Mouse (Mus musculus) kidney, postnatal 25 days (tissue): ENCODE measurements around the gene Plod2.

Source experiments
- DNase-seq, 2 experiments: peaks; one replicate each; pipeline ENCODE4 v3.0.0; 2021; ENCODE audit warnings: mixed read lengths in 2 of 2

Gene Plod2

DNA sequence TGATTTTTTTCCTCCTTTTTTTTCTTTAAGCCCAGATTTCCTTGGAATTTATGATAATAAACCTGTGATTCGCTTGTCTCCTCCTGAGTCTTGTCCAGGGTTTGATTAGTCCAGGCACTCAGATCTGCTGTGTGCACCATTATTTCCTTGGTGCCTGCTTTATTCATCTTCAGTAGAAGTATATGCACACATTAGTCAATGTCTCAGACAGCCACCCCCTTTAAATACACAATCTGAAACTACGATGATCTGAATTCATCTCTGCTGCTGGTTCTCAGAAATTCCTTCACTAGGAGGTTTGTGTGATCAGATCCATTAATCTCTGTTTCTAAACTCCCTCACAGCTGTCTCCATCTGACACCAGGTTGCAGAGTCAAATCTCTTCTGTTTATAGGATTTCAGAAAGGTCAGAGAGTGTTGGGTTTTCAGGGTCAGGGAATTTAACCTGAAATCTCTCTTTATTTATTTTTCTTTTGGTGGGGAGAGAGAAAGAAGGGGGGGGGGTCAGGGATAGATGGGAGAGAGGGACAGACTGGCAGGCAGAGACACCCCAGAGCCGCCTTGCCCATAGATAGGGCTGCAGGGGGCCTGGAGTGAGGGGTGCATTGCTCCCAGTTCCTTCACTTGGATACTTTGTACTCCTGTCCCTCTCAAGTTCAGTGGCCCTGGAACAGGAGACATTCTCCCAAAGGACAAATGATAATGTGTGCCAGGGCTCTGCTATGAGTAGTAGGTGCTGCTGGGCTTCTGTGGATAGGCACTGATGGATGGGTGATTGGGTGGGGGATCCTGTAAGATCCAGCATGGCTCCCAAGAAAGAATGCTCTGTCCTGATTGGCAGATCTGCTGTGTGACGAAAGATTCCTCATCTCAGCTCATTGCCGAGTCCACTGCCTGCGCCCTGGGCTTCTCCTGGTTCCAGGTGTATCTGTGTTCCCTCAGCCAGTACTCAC lies 13.3 kb downstream of the Plod2 start:
- no peak for DNase-seq

DNA sequence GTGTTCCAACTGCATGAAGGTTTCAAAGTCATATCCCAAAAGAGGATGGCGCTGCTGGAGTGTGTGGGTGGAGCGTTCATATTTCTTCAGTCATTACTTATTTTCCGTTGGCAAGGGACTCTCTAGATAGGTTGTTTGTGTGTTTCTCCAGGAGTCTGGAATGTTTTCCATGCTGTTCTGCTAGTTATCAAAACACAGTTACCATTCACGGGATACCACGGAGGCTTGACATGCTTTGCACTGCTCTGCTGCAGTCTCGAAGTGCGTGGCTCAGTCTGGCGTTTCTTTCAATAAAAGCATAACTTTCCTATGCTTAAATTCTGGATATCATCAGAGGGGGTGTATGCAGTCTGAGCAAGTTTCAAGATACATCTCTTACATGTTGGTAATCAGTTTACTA lies 17.7 kb downstream of the Plod2 start:
- no peak for DNase-seq

DNA sequence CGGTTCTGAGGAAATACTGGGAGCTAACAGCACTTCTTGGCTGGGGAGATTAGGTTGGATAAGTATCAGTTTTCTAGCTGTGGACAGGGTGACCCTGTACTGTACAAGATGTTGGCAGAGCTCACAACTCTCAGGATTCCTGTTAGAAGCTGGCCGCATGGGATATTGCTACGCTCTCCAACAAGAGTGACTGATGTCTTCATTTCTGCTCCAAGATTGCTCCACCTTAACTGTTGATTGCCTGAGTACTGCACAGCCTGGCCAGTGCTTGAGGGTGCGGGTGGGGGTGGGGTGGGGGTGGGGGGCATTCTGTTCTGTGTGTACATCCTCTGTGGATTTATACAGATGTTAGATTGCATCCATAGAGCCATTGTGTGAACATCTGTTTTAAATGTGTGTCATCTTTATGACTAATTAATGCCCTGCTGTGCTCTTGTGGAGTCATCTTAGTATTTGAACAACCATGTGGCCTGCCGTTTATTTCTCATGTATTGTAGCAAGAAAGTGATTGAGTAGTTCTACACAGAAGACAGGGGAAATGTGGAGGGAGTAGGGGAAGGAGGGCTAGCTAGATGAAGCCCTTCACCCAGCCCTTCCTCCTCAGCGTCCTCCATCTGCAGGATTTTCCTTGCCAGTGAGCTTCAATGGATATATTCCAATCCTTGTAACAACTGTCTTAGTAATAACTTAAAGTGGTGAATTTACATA lies 19.0 kb downstream of the Plod2 start:
- DNase-seq, result no peak

DNA sequence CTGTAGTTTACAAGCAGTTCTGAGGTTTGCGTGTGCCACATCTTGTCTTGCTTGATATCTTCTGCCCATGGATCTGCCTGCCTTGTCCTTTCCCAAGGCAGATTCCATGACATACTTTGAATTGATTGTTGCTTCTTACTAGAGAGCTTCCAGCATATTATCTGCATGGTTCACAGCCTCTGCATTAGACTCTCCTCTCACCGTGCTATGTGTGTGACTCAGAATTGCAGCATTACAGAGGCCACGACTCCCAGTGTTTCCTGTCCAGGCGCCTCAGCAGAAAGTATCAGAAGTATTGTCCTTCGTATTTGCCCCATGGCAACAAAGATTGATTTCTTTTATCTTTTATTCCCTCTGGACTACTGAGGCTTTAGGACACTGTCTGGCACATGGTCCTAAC lies 20.4 kb downstream of the Plod2 start:
- DNase-seq, result no peak

DNA sequence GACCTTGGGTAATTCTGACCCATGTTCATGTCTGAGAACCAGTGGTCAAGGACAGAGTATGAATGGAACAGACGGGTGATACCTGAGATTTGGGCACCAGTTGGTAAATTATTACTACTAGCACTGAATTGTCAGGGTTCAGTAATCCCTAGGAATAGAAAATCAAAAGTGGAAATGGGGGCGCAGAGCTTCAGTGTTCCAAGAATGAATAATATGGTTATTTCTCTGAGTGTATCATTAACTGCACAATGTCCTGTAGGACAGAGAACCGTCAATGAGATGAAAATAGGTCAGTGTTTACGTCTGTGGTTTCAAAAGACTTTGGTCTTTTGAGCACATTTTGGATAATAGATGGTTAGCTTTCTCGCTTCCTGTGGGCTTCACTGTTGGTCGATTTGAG lies 21.3 kb downstream of the Plod2 start:
- DNase-seq, result no peak

DNA sequence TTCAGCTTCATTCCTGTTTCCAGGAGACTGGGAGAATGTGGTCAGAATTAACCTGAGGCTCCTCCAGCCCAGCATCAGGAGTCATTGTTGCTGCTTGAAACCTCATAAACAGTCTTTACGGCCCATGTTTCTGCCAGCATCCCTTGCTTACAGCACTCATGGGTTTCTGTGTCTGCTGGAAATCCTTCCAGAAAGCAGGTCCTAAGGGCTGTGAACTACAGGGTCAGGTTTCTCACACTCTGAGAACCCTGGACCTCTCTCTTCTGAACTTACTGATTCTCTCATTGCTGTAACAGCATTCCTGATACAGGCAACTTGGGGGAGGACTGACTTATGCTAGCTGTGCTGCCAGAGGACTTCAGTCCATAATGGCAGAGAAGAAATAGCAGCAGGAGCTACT lies 22.4 kb downstream of the Plod2 start:
- DNase-seq, result no peak

DNA sequence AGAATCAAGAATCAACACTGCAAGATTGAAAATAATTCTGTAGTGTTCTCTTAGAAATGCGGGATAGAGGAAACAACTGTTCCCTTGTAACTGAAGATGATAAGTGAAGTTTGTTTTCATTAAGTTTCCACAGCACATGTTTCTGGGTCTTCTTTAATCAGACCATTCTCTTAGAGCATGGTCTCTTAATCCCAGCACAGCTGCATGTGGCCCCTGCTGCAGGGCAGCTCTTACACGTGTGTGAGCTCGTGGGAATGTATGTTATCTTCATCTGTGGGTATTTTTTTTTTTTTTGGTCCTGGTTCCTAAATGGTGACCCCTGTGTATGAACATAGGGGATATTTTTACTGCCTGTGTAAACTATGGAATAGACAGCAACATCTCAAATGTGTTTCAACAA lies 24.2 kb downstream of the Plod2 start:
- DNase-seq, result no peak

DNA sequence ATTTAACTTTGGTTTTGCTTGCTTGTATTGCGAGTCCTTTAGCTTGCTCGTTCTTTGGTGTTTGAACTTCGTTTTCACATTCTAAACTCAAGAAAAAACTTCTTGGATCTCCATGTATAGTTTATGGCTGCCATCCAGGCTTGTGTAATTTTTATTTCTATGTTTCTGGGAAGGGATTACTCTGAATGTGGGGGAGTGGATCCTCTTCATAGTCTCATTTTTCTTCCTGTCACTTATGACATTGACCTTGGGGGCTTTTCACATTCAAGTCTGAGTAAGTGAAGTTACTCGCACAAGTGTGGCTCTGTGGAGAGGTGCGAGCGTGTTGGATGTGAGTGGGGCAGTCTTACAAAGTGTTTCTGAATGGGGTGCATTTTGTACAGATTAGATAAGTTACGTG lies 25.5 kb downstream of the Plod2 start:
- no peak for DNase-seq

DNA sequence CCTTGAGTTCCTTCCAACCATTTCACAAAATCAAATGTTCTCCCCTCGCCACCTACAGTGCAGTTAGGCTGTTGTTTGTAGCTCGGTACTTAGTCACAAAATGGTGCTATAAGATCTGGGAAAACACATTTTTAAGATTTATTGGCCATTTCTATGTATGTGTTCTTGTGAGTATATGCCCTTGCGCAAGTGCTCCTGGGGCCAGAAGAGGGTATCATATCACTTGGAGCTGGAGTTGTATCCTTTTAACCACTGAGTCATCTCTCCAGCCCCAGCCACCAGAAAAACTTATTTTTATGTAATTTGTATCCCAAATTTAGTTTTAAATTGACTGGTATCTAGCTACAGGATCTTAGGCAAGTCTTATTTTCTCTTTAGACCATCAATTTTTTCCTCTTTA lies 26.8 kb downstream of the Plod2 start:
- DNase-seq, result no peak

GRCm38 (mm10) chr9:92572376-92573108 lies 30.5 kb downstream of the Plod2 start:
- DNase-seq, result no peak

DNA sequence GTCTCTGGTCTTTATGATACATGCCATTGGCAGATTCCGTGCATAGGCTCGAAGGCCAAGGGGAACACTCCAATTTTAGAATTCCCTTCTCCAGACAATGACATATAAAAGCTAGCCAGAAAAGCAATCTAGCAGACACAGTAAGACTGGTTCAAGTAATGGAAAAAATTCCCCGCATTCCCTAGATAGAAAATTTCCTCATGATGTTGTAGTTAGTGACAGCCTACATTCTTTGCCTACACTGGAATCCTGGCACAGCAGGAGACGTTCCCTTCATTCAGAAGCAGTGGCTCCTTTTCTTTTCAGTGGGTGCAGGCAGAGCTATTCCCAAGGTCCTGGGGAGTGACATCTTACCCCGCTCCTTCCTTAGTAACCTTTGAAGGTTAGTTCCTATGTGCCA lies 41.9 kb downstream of the Plod2 start:
- no peak for DNase-seq

GRCm38 (mm10) chr9:92586025-92586424 lies 44.0 kb downstream of the Plod2 start:
- no peak for DNase-seq

GRCm38 (mm10) chr9:92587391-92587790 lies 45.4 kb downstream of the Plod2 start:
- no peak for DNase-seq

GRCm38 (mm10) chr9:92588226-92588625 lies 46.2 kb downstream of the Plod2 start:
- no peak for DNase-seq

GRCm38 (mm10) chr9:92589021-92589420 lies 47.0 kb downstream of the Plod2 start:
- no peak for DNase-seq

- DNase-seq, result no peak
Observed at GRCm38 (mm10) chr9:92591482-92591881, 49.5 kb downstream of the Plod2 start.

- DNase-seq, result no peak
Observed at GRCm38 (mm10) chr9:92592757-92593156, 50.7 kb downstream of the Plod2 start.

GRCm38 (mm10) chr9:92594491-92594890 lies 52.5 kb downstream of the Plod2 start:
- no peak for DNase-seq

DNA sequence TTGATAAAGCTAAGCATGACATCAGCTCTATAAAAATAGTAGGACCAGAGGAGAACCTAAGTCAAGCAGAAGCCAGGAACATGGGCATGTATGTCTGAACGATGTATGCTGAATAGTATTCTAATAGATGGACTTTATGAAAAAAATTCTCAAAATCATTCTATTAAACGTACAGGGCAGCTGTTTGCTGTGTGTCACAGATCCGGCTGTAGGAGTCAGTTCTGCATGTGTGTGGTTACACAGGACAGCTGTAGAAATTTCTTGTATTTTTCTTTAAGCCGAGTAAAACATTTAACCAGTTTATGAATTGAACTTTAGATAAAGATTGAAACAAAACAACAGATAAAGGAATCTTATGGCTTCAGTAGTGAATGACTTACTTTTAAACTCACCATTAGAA lies 53.3 kb downstream of the Plod2 start:
- DNase-seq, result no peak

DNA sequence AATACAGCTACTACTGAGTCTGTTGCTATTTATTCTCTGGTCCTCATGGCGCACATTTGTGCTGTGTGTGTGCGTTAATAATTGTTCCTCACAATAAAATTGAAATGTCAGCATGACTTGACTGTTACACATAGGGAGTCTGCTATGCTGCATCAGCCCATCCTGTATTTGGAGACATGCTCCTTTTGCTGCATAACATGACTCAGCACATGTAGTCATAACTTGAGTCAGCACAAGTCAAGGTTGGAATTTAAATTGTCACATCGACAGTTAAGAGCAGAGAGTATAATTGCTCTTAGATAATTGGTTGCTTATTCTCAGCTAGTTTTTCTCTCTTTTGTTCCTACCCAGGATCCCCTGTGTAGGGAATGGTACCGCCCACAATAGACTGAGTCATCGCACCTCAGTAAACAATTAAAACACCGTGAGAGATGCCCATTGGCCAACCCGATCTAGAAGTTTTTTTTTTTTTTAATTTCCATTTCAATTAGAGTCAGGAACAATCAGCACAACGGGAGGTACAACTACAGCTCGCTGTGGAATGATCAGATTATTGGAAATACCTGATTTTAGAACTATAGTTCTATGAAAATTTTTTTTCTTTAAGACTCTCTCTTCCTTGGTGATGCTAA lies 55.0 kb downstream of the Plod2 start:
- no peak for DNase-seq

GRCm38 (mm10) chr9:92597776-92598175 lies 55.8 kb downstream of the Plod2 start:
- DNase-seq, result peak; percentile 4 to 36

GRCm38 (mm10) chr9:92599940-92600538 lies 58.0 kb downstream of the Plod2 start:
- DNase-seq, result no peak

DNA sequence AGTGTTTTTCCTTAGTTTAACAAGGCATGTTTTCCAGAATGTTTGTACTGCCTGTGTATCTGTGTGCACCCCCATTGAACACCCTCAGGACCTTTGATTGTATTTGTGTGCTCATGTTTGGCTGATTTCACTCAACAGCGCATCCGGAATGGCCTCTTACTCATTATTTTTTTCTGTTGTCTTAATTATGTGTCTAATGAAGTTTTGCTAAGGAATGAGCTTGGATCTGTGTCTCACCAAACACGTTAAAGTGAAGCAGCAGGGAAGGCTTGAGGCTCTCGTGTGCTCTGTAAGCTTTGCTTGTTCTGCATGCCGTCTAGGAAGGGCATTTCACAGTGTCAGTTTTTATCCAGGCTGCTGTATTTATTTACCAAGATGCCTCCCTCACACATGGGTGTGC lies 59.5 kb downstream of the Plod2 start:
- DNase-seq, result no peak
